Mouse (Mus musculus) liver, embryonic 16.5 days (tissue): ENCODE data around the gene Olfr370. TPM values are rescaled to one million over a fixed set of nuclear protein-coding genes. Genes with fewer than 3 reads are reported as not detected.

ENCODE experiments used
- ATAC-seq: fragments of 200-750 bp; cut with Nextera tagmentation; 2 replicates; pipeline ENCODE4 v1.8.0; 2017; ENCODE audit warnings: low read depth, mild to moderate bottlenecking, moderate number of reproducible peaks, moderate library complexity
- H3K27ac ChIP-seq: fragments of 300-500 bp; sonication (generic); 2 replicates; pipeline ENCODE4 v1.5.1; 2014; ENCODE audit warnings: mild to moderate bottlenecking, low read length
- H3K27me3 ChIP-seq: fragments of 300-500 bp; sonication (generic); 2 replicates; pipeline ENCODE4 v1.6.1; 2014; ENCODE audit warnings: low read depth, low read length, mixed read lengths; ENCODE audit not compliant: control insufficient read depth, insufficient read depth
- H3K36me3 ChIP-seq: fragments of 300-500 bp; sonication (generic); 2 replicates; pipeline ENCODE4 v1.6.1; 2014; ENCODE audit warnings: mild to moderate bottlenecking; ENCODE audit not compliant: control insufficient read depth, insufficient read depth
- H3K4me1 ChIP-seq: fragments of 300-500 bp; sonication (generic); 2 replicates; pipeline ENCODE4 v1.6.1; 2014; ENCODE audit warnings: low read depth, low read length, mixed read lengths; ENCODE audit not compliant: control insufficient read depth
- H3K4me2 ChIP-seq: fragments of 300-500 bp; sonication (generic); 2 replicates; pipeline ENCODE4 v1.6.1; 2014; ENCODE audit warnings: low read depth, low read length, mixed read lengths
- H3K4me3 ChIP-seq: fragments of 300-500 bp; sonication (generic); 2 replicates; pipeline ENCODE4 v1.5.1; 2014; ENCODE audit warnings: low read depth, mild to moderate bottlenecking, low read length
- H3K9ac ChIP-seq: fragments of 300-500 bp; sonication (generic); 2 replicates; pipeline ENCODE4 v1.6.1; 2014; ENCODE audit warnings: low read depth, low read length
- H3K9me3 ChIP-seq: fragments of 300-500 bp; sonication (generic); replicated peaks from 2 replicates; pipeline ENCODE4 v1.6.1; 2016; ENCODE audit warnings: low read length; ENCODE audit not compliant: control insufficient read depth
- WGBS: fragments of 180-500 bp; shearing (Covaris S2); extraction: QIAGEN DNeasy Blood & Tissue Kit; methylation state at CpG from one replicate; pipeline ENCODE4 v1.1.7; 2014; ENCODE audit not compliant: insufficient replicate concordance; 5-methylcytosine and 5-hydroxymethylcytosine counted together
- polyA plus RNA-seq: library from polyadenylated mRNA; unstranded; fragments of >200 nt; fragmentation: Nextera tagmentation; extraction: Ambion mirVana; gene quantifications from 2 replicates; pipeline ENCODE4 v1.2.1, GENCODE M21; 2015

Olfr370 gene
- polyA plus RNA-seq, 1 experiment from 2014 or later, result not detected

GRCm38 (mm10) chr8:83592682-83593081, 57.1 kb downstream of the Olfr370 start:
- Histone ChIP-seq H3K4me1 (peaks cover 30% of the 10 kb centered on the region), H3K4me2 (peak overlapping the region; percentile 90), H3K4me3 (peak overlapping the region; percentile 88), H3K27me3 (no peaks in the 10 kb centered on the region), H3K9me3 (no peaks in the 10 kb centered on the region), H3K9ac (peak overlapping the region; percentile 83), H3K27ac (no peak overlapping the region; the same call in 1 of the 2 replicates), H3K36me3 (no peaks in the 10 kb centered on the region; the same call in 1 of the 2 replicates)
- 79% methylated on average over 3 of the region's 3 CpGs for WGBS
- ATAC-seq, result no peak

GRCm38 (mm10) chr8:83593325-83594166, 58.0 kb downstream of the Olfr370 start:
- 3% methylated on average over 22 of the region's 22 CpGs for WGBS
- Histone ChIP-seq H3K4me3 (peak overlapping the region; percentile 88), H3K27me3 (no peaks in the 10 kb centered on the region), H3K27ac (peak overlapping the region; percentile 77), H3K9ac (peak overlapping the region; percentile 83), H3K4me2 (peak overlapping the region; percentile 90), H3K9me3 (no peaks in the 10 kb centered on the region), H3K4me1 (peaks cover 33% of the 10 kb centered on the region), H3K36me3 (no peaks in the 10 kb centered on the region)
- ATAC-seq, result peak; percentile 5

- H3K36me3 ChIP-seq, result no peaks in the 10 kb centered on the region
- no peaks in the 10 kb centered on the region for H3K27me3 ChIP-seq
- peak; percentile 99 for ATAC-seq
- H3K9ac ChIP-seq, result peak overlapping the region; percentile 83
- H3K9me3 ChIP-seq, result no peaks in the 10 kb centered on the region
- H3K4me1 ChIP-seq, result peaks cover 41% of the 10 kb centered on the region
- peak overlapping the region; percentile 91 for H3K27ac ChIP-seq
- H3K4me3 ChIP-seq, result peak overlapping the region; percentile 88
- H3K4me2 ChIP-seq, result peak overlapping the region; percentile 90
- under 1% methylated on average over 43 of the region's 43 CpGs for WGBS
These were observed 58.8 kb downstream of the Olfr370 start for GRCm38 (mm10) chr8:83594167-83595049.

Other genes starting within 250 kb of the Olfr370 start
- not detected in 2 replicates for gene Ucp1, start 245.4 kb upstream of the Olfr370 start, polyA plus RNA-seq
- 5.8 and 6.4 TPM in 2 replicates for gene Elmod2, start 203.3 kb upstream of the Olfr370 start, polyA plus RNA-seq
- gene Mgat4d, start 187.3 kb upstream of the Olfr370 start, polyA plus RNA-seq, result not detected in 2 replicates
- 0.20 and 0.30 TPM in 2 replicates for gene Clgn, start 145.9 kb upstream of the Olfr370 start, polyA plus RNA-seq
- 45.7 and 52.9 TPM in 2 replicates for gene Scoc, start 77.4 kb upstream of the Olfr370 start, polyA plus RNA-seq
- 214 and 230 TPM in 2 replicates for gene Ndufb7, start 30.9 kb downstream of the Olfr370 start, polyA plus RNA-seq
- 323 and 347 TPM in 2 replicates for gene Tecr, start 72.2 kb downstream of the Olfr370 start, polyA plus RNA-seq
- gene Dnajb1, start 72.4 kb downstream of the Olfr370 start, polyA plus RNA-seq, result 50.1 and 51.7 TPM in 2 replicates
- gene Gipc1, start 116.9 kb downstream of the Olfr370 start, polyA plus RNA-seq, result 47.0 and 48.6 TPM in 2 replicates
- 0.12 and 0.53 TPM in 2 replicates for gene Ptger1, start 130.9 kb downstream of the Olfr370 start, polyA plus RNA-seq
- gene Pkn1, start 163.4 kb downstream of the Olfr370 start, polyA plus RNA-seq, result 9.6 and 9.8 TPM in 2 replicates
- gene Ddx39, start 179.4 kb downstream of the Olfr370 start, polyA plus RNA-seq, result 149 and 167 TPM in 2 replicates
- 16.2 and 18.3 TPM in 2 replicates for gene Adgre5, start 205.5 kb downstream of the Olfr370 start, polyA plus RNA-seq